Mouse (Mus musculus): Measurements from ENCODE around the gene Hif1an.

The Hif1an gene

DNA sequence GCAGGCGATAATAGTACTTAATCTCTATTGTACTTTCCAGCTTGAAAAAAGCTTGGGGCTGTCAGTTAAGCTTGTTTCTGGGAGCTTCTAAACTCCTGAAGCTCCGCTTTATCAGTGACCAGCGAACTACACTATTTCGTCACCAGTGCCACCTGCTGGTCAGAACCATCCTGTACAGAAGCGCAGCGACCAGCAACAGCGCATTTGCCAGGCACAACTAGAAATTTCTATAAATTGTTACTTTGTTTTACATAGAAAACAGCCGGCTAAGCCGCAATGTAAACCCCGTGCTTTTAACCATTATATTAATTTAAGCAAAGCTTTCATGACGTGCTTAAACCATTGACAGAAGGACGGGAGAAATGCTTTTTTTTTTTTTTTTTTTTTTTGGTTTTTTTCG is 17.9 kb upstream of the Hif1an start:
- peaks cover 8% of the 10 kb centered on the region; the same call in 1 of the 2 replicates for H3K36me3 ChIP-seq (ENCODE audit: control insufficient read depth, insufficient read depth, low read length, poor library complexity, severe bottlenecking)
- no peaks in the 10 kb centered on the region for H3K27me3 ChIP-seq (ENCODE audit: control insufficient read depth, insufficient read depth, low read length, poor library complexity, severe bottlenecking)
- DNase-seq (ENCODE audit: low read depth, low spot score): peak; percentile 87

DNA sequence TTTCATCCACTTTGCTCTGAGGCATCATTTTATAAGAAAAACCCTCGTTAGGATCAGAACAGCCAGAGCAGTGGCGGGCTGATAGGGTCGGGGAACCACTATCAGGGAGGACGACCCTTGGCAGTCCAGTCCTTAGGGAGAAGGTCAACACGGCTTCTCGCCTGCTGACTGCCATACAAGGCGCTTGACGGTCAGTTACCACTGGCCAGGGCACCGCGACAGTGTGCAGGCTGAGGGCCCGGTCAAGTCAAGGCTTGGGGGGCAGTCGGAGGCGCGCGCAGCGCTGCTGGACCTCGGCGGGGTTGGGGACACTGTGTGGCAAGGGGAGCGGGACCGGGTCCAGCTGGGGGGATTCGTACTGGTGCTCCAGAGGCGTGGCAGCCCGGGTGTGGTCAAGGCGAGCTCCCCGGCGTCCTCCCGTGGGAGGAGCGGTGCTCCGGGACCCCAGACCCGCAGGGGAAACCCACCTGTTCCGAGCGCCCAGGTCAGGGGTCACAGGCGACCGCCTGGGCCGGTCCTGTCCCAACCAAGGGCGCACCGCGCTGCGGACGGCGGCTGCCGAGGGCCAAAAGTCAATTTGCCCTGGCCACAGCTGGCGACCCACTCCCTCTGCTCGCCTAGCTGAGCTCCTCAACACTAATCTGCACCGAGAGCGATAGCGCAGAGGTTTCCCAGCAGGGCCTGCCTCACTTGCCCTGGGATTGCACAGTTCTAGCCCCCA is 17.2 kb upstream of the Hif1an start, which contains the start of gene Sec31b:
TSS of gene Sec31b (minus strand) at position 544 of the 721 bp plus-strand sequence.
- DNase-seq (ENCODE audit: low read depth, low spot score): no peak
- no peaks in the 10 kb centered on the region for H3K27me3 ChIP-seq (ENCODE audit: control insufficient read depth, insufficient read depth, low read length, poor library complexity, severe bottlenecking)
- peaks cover 12% of the 10 kb centered on the region for H3K36me3 ChIP-seq (ENCODE audit: control insufficient read depth, insufficient read depth, low read length, poor library complexity, severe bottlenecking)

GRCm38 (mm10) chr19:44552731-44553130 is 9.9 kb upstream of the Hif1an start, which contains the start of gene Gm20538:
Gene Gm20538, minus strand, starts transcription at chr19:44552831.
- Histone ChIP-seq H3K36me3 (ENCODE audit: control insufficient read depth, insufficient read depth, low read length, poor library complexity, severe bottlenecking) (peaks cover 16% of the 10 kb centered on the region), H3K27me3 (ENCODE audit: control insufficient read depth, insufficient read depth, low read length, poor library complexity, severe bottlenecking) (no peaks in the 10 kb centered on the region)
- DNase-seq (ENCODE audit: low read depth, low spot score): no peak

DNA sequence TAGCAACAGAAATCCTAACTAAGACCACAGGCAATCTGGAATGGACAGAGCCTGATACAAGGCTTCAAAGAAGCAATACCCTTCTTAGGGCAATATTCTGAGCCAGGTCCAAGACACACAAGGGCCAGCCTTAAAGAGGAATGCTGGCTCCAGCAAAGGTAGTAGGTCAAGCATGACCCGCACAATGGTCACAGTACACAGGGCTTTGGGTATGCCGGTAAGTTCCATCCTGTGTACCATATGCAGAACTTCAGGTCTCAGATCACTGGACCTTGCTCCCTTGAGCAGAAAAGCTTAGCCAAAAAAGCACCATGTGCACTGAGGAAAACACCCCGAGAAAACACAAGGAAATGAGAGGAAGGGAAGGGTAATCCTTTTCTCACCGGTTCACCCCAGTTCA is 9.4 kb upstream of the Hif1an start:
- no peaks in the 10 kb centered on the region for H3K27me3 ChIP-seq (ENCODE audit: control insufficient read depth, insufficient read depth, low read length, poor library complexity, severe bottlenecking)
- no peak for DNase-seq (ENCODE audit: low read depth, low spot score)
- H3K36me3 ChIP-seq (ENCODE audit: control insufficient read depth, insufficient read depth, low read length, poor library complexity, severe bottlenecking): peaks cover 16% of the 10 kb centered on the region

DNA sequence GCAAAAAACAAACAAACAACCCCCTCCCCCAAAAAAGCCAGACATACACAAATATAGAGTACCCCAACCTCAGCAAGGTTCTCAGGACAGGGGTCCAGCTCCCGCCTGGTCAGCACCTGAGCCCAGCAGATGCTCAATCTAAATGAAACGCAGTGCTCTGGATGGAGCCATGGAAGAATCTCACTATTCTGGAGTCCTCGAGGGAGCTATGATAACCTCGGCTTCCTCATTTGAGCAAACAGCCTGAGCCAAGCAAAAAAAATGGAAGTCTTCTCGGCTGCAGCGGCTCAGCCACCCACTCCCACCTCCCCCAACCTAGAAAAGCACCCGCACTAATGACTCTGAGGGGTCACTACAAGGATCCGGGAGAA is 8.2 kb upstream of the Hif1an start:
- H3K27me3 ChIP-seq (ENCODE audit: control insufficient read depth, insufficient read depth, low read length, poor library complexity, severe bottlenecking): no peaks in the 10 kb centered on the region
- peak; percentile 20 for DNase-seq (ENCODE audit: low read depth, low spot score)
- peaks cover 10% of the 10 kb centered on the region for H3K36me3 ChIP-seq (ENCODE audit: control insufficient read depth, insufficient read depth, low read length, poor library complexity, severe bottlenecking)

DNA sequence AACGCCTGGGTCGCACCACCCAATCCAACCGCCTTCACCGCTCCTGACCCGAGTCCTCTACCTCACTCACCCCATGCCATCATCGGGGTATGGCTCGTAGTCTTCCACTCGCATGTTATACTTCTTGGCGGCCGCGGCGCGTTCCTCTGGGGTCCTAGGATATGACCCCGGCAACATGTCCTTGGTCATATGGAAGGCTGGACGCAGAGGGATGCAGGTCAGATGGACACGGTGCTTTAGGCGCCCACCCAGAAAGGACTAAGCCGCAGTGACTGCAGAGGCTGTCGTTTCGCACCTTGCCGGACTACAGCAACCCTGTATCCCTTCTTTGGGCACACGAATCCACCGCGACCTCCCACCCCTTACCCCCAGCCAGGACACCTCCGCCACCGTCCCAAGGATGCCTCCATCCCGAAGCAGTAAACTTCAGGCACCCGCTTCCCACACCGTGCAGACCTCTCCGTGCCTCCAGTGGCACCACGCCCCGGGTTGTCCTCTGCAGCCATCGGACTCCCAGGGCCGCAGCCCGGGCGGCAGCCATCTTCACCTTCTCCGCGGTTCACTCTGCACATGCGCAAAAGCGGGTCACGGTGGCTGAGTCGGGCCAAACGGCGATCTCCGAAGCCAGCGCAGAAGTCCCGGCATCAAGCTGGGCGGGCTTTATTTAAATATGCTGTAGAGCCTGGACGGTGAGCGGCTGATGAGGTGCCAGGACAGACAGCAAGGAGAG is 7.6 kb upstream of the Hif1an start, which contains the start of gene Ndufb8:
TSS of gene Ndufb8 (minus strand) at position 580 of the 730 bp plus-strand sequence.
- H3K36me3 ChIP-seq (ENCODE audit: control insufficient read depth, insufficient read depth, low read length, poor library complexity, severe bottlenecking): peaks cover 7% of the 10 kb centered on the region
- peak; percentile 95 for DNase-seq (ENCODE audit: low read depth, low spot score)
- no peaks in the 10 kb centered on the region for H3K27me3 ChIP-seq (ENCODE audit: control insufficient read depth, insufficient read depth, low read length, poor library complexity, severe bottlenecking)

GRCm38 (mm10) chr19:44564006-44564405 is 1.4 kb downstream of the Hif1an start:
- DNase-seq (ENCODE audit: low read depth, low spot score): no peak
- H3K27me3 ChIP-seq (ENCODE audit: control insufficient read depth, insufficient read depth, low read length, poor library complexity, severe bottlenecking): no peaks in the 10 kb centered on the region
- H3K36me3 ChIP-seq (ENCODE audit: control insufficient read depth, insufficient read depth, low read length, poor library complexity, severe bottlenecking): peaks cover 12% of the 10 kb centered on the region

DNA sequence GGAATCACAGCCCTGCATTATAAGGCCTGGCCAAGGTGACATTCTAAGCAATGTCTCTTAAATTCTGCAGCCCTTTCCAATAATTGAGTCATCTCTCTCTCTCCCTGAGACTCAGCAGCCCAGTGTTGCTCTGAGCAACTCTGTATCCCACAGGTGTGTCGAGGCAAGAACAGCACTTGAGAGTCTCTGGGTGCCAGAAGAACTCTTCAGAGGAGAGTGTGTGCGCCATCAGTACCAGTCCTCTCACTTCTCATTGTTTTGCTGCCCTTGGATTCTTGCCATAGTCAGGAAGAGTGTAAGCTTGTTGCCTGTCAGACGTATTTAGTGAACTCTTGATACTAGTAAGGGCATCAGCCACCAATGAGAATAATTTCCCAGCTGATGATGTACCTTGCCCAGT is 5.1 kb downstream of the Hif1an start:
- H3K36me3 ChIP-seq (ENCODE audit: control insufficient read depth, insufficient read depth, low read length, poor library complexity, severe bottlenecking): peaks cover 21% of the 10 kb centered on the region
- DNase-seq (ENCODE audit: low read depth, low spot score): no peak
- no peaks in the 10 kb centered on the region for H3K27me3 ChIP-seq (ENCODE audit: control insufficient read depth, insufficient read depth, low read length, poor library complexity, severe bottlenecking)

- H3K36me3 ChIP-seq (ENCODE audit: control insufficient read depth, insufficient read depth, low read length, poor library complexity, severe bottlenecking): peaks cover 2% of the 10 kb centered on the region
- DNase-seq (ENCODE audit: low read depth, low spot score): no peak
- H3K27me3 ChIP-seq (ENCODE audit: control insufficient read depth, insufficient read depth, low read length, poor library complexity, severe bottlenecking): no peaks in the 10 kb centered on the region
Measured at GRCm38 (mm10) chr19:44576275-44576674, 13.6 kb downstream of the Hif1an start.

DNA sequence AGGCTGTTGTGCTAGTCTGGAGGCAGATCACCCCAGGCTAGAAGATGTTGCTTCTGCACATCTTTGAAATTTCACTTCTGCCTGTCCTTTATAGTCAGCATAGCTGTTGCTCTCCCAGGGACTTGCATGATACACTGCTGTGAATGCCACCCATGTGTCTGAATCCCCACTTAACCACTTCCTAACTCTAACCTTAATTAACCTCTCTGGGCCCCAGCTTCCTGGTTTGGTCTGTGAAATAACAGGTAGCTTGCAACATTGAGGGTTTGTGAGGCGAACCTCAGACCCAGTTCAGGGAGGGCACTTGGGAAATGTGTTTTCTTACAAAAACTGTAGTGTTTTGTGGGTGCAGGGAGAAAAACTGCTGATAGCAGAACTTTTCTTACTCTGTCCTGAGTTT is 15.4 kb downstream of the Hif1an start:
- DNase-seq (ENCODE audit: low read depth, low spot score): no peak
- Histone ChIP-seq H3K36me3 (ENCODE audit: control insufficient read depth, insufficient read depth, low read length, poor library complexity, severe bottlenecking) (no peaks in the 10 kb centered on the region; the same call in none of the 2 replicates), H3K27me3 (ENCODE audit: control insufficient read depth, insufficient read depth, low read length, poor library complexity, severe bottlenecking) (no peaks in the 10 kb centered on the region)

- Histone ChIP-seq H3K36me3 (ENCODE audit: control insufficient read depth, insufficient read depth, low read length, poor library complexity, severe bottlenecking) (no peaks in the 10 kb centered on the region), H3K27me3 (ENCODE audit: control insufficient read depth, insufficient read depth, low read length, poor library complexity, severe bottlenecking) (no peaks in the 10 kb centered on the region)
- DNase-seq (ENCODE audit: low read depth, low spot score): no peak
Measured at GRCm38 (mm10) chr19:44582103-44582502, 19.5 kb downstream of the Hif1an start.

- H3K27me3 ChIP-seq (ENCODE audit: control insufficient read depth, insufficient read depth, low read length, poor library complexity, severe bottlenecking): no peaks in the 10 kb centered on the region
- peak; percentile 92 for DNase-seq (ENCODE audit: low read depth, low spot score)
- no peaks in the 10 kb centered on the region for H3K36me3 ChIP-seq (ENCODE audit: control insufficient read depth, insufficient read depth, low read length, poor library complexity, severe bottlenecking)
Measured at GRCm38 (mm10) chr19:44582638-44583309, 20.1 kb downstream of the Hif1an start.

- no peak for DNase-seq (ENCODE audit: low read depth, low spot score)
- H3K36me3 ChIP-seq (ENCODE audit: control insufficient read depth, insufficient read depth, low read length, poor library complexity, severe bottlenecking): no peaks in the 10 kb centered on the region
Measured at GRCm38 (mm10) chr19:44588036-44588435, 25.4 kb downstream of the Hif1an start.

DNA sequence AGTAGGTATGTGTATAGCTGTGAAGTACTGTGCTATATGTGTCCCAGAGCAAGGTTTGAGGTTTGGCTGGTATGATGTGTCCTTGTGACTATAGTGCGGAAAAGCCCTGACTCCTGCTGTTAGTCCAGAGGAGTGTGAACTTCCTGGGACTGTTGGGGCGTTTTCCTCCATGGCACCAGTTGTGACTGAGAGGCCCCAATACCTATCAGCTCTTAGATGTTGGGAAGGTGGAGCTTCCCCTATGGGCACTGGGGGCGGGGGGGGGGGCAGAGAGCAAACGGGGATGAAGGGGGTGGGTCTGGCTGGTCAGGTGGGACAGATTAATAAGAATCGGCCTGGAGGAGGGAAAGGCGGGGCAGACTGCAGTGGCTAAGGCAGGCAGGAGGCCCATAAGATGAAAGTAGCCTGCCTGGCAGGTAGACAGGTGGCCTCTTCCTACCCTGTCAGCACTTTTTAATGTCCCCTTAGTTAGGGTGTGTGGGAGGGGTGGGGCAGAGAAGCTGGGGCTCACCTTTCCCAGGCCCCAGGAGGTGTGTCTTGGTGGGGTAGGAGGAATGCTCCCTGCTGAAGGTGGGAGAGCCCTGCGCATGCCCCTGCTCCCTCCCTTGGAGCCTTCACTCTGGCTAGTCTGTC is 27.1 kb downstream of the Hif1an start:
- no peaks in the 10 kb centered on the region for H3K27me3 ChIP-seq (ENCODE audit: control insufficient read depth, insufficient read depth, low read length, poor library complexity, severe bottlenecking)
- DNase-seq (ENCODE audit: low read depth, low spot score): no peak
- no peaks in the 10 kb centered on the region for H3K36me3 ChIP-seq (ENCODE audit: control insufficient read depth, insufficient read depth, low read length, poor library complexity, severe bottlenecking)

More at GRCm38 (mm10) chr19:44588036-44588435, 25.4 kb downstream of the Hif1an start:
- no peaks in the 10 kb centered on the region for H3K27me3 ChIP-seq (ENCODE audit: control insufficient read depth, insufficient read depth, low read length, poor library complexity, severe bottlenecking)
